Mouse (Mus musculus) spleen, postnatal 4 days (tissue): Measurements from ENCODE around the gene Tnfsf18.

Experiments
- DNase-seq, 2 experiments: peaks; one replicate each; pipeline ENCODE4 v3.0.0; 2022; ENCODE audit warnings: low spot score in 2 of 2

Gene Tnfsf18

DNA sequence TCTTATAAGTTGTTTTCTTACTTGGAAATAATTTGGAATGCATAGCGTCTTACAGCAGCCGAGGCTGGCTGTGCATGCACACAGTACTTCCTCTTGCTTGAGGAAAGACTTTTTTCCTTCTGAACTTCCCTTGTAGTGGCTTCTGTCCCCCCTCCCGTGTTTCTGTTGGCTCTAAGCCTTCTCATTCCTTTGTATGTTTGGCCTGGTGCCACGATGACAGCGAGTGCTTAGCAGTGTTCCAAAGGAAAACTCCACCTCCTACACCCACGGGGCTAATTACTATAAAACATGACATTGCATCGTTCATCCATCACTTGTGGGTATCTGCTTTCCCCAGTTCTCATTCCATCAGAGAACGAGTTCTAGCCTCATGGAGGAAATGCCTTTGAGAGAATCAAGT lies at the start of gene Tnfsf18:
Gene Tnfsf18, plus strand, starts transcription at position 313 of the 400 bp plus-strand sequence.
- DNase-seq, result no peak

DNA sequence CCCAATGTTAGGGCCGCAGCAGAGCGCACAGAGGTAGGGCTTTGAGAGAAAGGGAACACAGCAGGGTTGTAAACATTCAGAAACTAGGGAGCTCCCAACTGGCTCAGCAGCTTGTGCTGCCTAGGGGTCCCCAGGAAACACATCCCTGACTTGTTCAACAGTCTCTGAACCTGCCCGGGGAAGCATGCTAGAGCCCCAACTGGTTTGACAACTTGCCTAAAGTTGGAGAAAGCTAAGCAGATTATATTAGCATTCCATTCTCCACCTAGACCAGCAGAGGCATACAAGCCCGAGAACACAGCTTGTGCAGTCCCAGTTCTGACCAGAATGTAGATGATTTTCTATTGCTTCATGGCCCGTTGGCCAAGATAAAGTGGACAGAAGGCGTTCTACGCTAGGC lies 49.6 kb upstream of the Tnfsf18 start:
- no peak for DNase-seq

DNA sequence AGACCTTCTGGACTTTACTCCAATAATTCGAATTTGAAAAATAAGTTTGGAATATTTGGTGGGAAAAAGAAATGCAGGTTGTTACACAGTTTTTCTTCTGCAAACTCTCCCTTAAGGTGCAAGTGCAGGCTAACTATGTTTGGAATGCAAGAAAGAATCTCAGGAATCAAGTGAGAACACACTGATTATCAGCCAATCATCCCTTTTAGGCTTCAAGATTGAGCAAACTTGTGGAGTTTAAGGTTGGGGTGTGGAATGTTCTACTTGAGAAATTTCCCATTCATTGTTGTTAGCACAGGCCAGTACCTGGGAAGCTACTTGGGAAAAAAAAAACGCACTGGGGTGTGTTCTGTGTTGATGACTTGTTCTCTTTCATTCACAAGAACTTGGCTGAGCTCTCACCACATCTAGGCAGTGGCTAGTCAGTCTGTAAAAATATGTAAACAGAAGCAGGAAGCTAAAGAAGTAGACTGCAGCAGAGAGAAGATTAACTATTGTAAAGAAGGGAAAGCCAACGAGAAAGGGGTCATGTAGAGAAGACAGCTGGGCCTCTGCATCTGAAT lies 42.7 kb upstream of the Tnfsf18 start:
- no peak for DNase-seq

- no peak for DNase-seq
Observed at GRCm38 (mm10) chr1:161452250-161452649, 42.2 kb upstream of the Tnfsf18 start.

GRCm38 (mm10) chr1:161463388-161464085 lies 30.9 kb upstream of the Tnfsf18 start:
- no peak for DNase-seq

DNA sequence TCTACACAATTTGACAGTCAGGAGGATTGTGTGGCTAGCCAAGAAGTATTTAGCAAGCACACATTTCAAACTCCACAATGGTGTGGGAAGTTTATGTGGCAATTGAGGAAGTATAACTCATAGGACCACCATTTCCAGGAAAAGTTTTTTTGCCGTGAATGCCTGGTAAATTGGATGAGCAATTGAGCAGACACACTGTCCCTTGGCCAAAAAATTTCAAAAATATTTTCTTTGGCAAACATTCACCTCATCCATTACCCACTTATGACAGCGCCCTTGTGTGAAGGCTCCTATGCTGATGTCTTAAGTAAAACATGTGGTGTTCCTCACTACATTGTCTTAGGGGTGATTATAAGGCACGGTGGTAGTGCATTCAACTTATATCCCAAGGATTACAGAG lies 17.2 kb upstream of the Tnfsf18 start:
- DNase-seq, result no peak

GRCm38 (mm10) chr1:161479854-161480253 lies 14.6 kb upstream of the Tnfsf18 start:
- DNase-seq, result no peak

- DNase-seq, result no peak
Observed at GRCm38 (mm10) chr1:161482211-161482610, 12.2 kb upstream of the Tnfsf18 start.

- no peak for DNase-seq
Observed at GRCm38 (mm10) chr1:161487069-161487468, 7.4 kb upstream of the Tnfsf18 start.

GRCm38 (mm10) chr1:161491766-161492165 lies 2.7 kb upstream of the Tnfsf18 start:
- no peak for DNase-seq

DNA sequence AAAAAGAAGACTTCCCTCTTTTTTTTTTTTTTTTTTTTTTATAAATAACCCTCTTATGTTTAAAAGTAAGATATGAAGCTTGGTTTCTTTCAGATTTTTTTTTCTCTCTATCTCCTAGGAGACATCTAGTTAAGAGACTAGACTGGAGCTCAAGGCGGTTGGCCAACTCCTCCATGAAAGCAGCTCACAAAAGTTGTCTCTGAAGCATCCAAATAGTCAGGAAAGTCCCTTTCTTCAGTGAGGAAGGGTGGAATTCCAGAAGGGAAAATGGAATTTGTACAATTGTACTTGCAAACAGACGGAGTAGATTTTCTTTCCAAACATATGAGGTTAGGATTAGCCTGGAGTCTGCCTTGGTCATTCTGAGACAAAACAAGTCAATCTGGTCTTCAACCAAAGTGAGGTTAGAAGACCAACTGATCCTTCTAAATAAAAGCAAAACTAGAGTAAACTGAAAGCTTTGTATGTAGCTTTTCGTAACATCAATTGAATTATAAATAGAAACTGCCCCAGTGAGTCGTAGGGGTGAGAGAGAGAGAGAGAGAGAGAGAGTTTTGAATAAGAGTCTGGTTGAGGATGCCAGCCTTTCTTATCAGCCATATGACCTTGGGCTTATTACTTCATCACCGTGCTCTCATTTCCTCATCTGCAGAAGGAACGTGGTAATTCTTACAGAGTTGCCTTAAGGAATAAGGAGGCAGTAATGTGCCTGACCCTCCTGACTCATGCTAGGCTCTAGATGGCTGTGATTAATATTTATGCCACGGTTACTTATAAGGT lies 2.6 kb downstream of the Tnfsf18 start:
- DNase-seq, result no peak

DNA sequence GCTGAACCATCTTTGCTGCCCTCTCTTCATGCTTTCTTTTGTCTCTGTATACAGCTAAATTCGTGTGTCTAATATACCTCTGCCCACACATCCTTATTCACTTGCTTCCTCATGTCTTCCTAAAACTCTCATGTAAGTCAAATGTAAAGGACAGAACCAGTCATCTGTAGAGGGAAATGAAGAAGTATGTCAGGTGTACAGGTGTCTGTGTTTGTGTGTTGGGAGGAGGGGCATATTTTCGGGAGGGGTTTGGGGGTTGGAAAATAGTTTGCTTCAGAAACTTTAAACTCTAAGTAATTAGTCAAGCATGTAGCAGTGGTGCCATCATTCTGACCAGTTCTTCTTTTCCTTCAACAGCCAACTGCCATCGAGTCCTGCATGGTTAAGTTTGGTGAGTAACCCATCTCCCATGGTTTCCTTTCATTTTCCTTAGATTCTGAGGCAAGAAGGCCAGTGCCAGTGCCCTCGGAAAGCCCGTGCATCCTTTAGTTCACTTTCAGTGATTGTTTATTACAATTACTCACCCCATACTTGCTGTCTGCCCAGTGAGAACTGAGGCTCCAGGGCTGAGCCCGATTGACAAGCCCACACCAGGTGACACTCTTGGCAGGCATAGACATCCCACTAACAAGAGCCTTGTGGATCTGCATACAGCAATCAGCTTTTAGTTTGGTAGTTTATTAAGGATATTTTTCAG lies 5.8 kb downstream of the Tnfsf18 start:
- DNase-seq, result no peak

GRCm38 (mm10) chr1:161500811-161501146 lies 6.3 kb downstream of the Tnfsf18 start:
- no peak for DNase-seq

DNA sequence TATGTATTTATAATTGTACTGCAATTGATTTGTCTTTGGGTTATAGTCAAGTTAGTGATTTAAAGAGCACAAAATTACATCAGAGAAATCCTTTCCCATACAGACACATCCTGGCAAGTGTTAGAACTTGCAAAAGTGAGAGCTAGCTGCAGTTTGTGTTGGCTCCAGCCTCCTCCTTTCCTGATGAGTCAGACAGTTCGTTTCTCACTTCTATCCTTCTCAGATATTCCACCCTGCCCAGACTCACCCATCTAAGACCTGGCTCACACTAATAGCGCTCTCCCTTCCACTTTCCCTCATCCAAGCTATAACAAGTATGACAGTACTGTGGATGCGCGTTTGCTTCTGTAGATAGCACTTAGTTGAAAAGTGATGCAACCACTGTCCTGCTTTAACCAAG lies 11.9 kb downstream of the Tnfsf18 start:
- no peak for DNase-seq

GRCm38 (mm10) chr1:161507623-161508047 lies 13.2 kb downstream of the Tnfsf18 start:
- no peak for DNase-seq

DNA sequence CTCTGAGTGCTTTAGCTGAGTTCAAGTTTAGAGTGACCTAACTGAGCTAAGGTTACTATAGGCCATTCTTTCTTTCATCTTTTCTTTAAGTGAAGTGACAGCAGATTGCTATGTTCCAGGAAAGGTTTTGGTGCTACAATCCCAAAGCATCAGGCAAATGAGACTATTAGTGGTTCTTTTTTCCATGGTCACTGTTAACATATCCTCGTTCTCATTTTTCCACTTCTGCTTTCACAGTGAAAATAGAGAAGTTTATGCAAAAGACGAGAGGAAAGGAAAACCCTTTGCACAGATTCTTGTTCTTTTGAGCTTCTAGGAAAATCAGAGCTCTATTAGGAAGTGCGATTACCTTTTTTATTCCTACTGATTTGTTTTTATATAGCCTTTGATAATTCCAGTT lies 22.9 kb downstream of the Tnfsf18 start:
- no peak for DNase-seq

GRCm38 (mm10) chr1:161520223-161520622 lies 25.8 kb downstream of the Tnfsf18 start:
- DNase-seq, result no peak

DNA sequence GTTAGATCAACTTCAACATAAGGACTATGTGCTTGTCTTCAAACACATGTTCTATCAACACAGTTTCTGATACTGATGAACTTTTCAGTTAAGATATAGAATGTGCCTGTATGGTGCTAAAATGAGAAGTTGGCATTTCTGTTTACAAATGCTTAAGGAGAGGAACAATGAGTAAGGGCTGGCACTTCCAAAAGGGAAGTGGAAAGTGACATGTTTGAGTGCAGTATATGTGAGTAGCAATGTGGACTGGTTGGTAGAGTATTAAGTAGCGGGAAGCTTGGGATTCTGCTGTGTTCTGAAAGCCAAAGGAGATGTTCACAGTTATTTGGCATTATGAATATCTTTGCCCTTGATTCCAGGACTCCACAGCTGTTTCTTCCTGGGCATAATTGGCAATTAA lies 33.7 kb downstream of the Tnfsf18 start:
- no peak for DNase-seq

DNA sequence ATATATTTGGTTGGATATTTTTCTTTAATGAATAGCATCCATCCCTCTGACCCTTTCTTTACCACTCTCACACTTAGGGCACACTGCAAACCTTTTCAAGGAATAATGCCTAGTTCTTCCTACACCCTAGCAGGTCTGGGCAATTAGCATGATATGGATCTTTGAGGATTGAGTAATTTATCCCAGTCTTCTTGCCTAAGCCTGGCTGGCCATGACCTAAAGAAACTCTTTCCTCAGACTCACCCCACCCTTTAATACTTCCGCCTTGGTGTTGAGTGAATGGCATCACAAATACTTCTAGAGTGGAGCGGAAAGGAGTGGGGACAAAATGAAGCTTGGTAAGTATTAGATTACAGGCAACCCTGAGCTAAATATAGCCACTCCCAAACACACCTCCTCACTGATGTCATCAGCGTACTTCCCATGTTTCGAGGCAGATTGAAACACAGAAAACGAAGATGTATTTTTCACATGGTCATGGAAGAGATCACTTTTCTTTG lies 56.2 kb downstream of the Tnfsf18 start:
- DNase-seq, result no peak

GRCm38 (mm10) chr1:161552098-161552497 lies 57.6 kb downstream of the Tnfsf18 start:
- DNase-seq, result no peak
